Mouse (Mus musculus) midbrain, embryonic 16.5 days (tissue): ENCODE results near the gene Adh1. TPM values are rescaled to one million over a fixed set of nuclear protein-coding genes. Genes with fewer than 3 reads are reported as not detected.
A peak's percentile ranks its signal among the peaks of the same experiment; 100 is the strongest.

Experiments
- ATAC-seq: fragments of 200-750 bp; cut with Nextera tagmentation; 2 replicates; pipeline ENCODE4 v1.8.0; 2017; ENCODE audit warnings: moderate TSS enrichment
- H3K27ac ChIP-seq: fragments of 300-500 bp; sonication (generic); 2 replicates; pipeline ENCODE4 v1.5.1; 2014; ENCODE audit warnings: mild to moderate bottlenecking, low read length, mixed read lengths
- H3K27me3 ChIP-seq: fragments of 300-500 bp; sonication (generic); 2 replicates; pipeline ENCODE4 v1.6.1; 2014; ENCODE audit warnings: low read depth, low read length, mixed read lengths; ENCODE audit not compliant: control insufficient read depth, insufficient read depth
- H3K36me3 ChIP-seq: fragments of 300-500 bp; sonication (generic); 2 replicates; pipeline ENCODE4 v1.6.1; 2014; ENCODE audit warnings: mild to moderate bottlenecking, low read length, moderate library complexity, mixed read lengths; ENCODE audit not compliant: control insufficient read depth, insufficient read depth
- H3K4me1 ChIP-seq: fragments of 300-500 bp; sonication (generic); 2 replicates; pipeline ENCODE4 v1.6.1; 2014; ENCODE audit warnings: mild to moderate bottlenecking, low read length, mixed read lengths; ENCODE audit not compliant: control insufficient read depth, insufficient read depth
- H3K4me2 ChIP-seq: fragments of 300-500 bp; sonication (generic); 2 replicates; pipeline ENCODE4 v1.6.1; 2014; ENCODE audit warnings: mild to moderate bottlenecking, low read length, mixed read lengths
- H3K4me3 ChIP-seq: fragments of 300-500 bp; sonication (generic); 2 replicates; pipeline ENCODE4 v1.5.1; 2014; ENCODE audit warnings: low read depth, mild to moderate bottlenecking, low read length, moderate library complexity, mixed read lengths
- H3K9ac ChIP-seq: fragments of 300-500 bp; sonication (generic); 2 replicates; pipeline ENCODE4 v1.6.1; 2014; ENCODE audit warnings: low read depth, low read length, mixed read lengths
- H3K9me3 ChIP-seq: fragments of 300-500 bp; sonication (generic); replicated peaks from 2 replicates; pipeline ENCODE4 v1.6.1; 2014; ENCODE audit warnings: mild to moderate bottlenecking, low read length, mixed read lengths; ENCODE audit not compliant: control insufficient read depth, poor library complexity, severe bottlenecking
- WGBS: fragments of 180-500 bp; shearing (Covaris S2); extraction: QIAGEN DNeasy Blood & Tissue Kit; methylation state at CpG from one replicate; pipeline ENCODE4 v1.1.7; 2014; 5-methylcytosine and 5-hydroxymethylcytosine counted together
- polyA plus RNA-seq: library from polyadenylated mRNA; unstranded; fragments of >200 nt; fragmentation: Nextera tagmentation; extraction: Ambion mirVana; gene quantifications from 2 replicates; pipeline ENCODE4 v1.2.1, GENCODE M21; 2015

Adh1 gene
- 1.1 TPM in 2 replicates for polyA plus RNA-seq

DNA sequence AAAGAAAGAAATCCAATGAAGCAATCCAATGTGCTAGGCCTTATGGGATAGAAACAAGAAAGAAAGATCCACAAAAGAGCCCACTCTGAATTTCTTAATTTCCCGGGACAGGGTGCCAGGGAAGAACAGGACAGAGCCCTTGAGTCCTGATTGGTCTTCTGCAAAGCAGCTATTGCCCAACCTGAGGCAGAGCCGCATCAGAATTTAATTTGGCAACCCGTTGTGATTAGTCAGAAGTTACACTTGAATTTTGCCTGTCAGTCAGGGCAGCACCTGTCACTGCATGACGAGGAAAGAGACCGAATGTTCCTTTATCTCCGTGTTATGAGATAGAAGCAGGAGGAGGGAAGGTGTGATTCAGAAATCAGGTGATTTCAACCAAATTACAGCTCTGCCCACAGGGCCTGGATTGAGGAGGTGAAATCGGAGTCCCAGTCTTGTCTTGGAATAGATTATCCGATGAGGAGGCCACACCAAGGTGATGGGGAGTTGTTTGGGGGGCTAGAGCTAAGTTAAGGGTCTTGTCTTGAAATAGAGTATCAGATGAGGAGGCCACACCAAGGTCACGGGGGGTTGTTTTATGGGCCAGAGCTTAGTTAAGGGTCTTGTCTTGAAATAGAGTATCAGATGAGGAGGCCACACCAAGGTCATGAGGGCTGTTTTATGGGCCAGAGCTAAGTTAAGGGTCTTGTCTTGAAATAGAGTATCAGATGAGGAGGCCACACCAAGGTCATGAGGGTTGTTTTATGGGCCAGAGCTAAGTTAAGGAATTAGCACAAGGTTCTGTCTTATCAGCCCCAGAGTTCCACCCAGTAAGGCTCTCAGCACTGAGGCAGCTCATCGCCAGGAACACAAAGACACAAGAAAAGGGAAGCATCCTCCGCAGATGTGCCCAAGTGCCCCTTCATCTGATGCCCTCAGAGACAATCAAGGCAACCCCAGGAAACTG lies at the start of gene Adh1:
Adh1 (plus strand) TSS at position 271 of the 949 bp plus-strand sequence.
- Histone ChIP-seq H3K36me3 (no peaks in the 10 kb centered on the region), H3K27ac (no peak within 1 kb of the TSS), H3K9me3 (no peaks in the 10 kb centered on the region), H3K27me3 (no peaks in the 10 kb centered on the region), H3K4me3 (no peak within 1 kb of the TSS), H3K9ac (no peak within 1 kb of the TSS), H3K4me1 (no peaks in the 10 kb centered on the region), H3K4me2 (no peak within 1 kb of the TSS)
- 91% methylated on average over 11 of the region's 11 CpGs for WGBS
- no peak for ATAC-seq

DNA sequence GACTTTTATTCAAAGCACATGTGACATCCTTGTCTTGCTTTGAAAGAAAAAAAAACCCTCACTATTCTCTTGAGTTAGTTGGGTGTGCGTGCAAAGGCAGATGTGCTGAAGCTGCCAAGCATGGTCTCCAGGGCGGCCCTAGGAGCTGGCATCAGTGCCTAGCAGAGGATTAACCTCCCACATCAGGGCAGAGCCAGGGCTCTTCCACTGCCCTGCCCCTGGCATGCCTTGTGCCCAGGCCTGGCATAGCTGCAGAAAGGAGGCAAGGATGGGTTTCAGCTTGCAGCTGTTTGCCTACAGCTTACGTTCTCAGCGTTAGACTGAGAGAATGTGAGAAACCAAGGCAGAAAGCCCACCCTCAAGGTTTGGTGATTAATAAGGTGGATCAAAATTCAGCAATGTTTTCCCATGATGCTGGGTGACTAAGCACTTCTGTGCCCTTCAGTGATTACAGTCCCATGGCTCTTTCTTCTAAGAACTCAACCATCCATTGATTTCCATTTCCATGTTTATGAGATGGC lies 48.3 kb upstream of the Adh1 start:
- Histone ChIP-seq H3K9me3 (no peaks in the 10 kb centered on the region), H3K4me1 (no peaks in the 10 kb centered on the region; the same call in 1 of the 2 replicates), H3K27ac (no peak overlapping the region), H3K4me2 (no peak overlapping the region), H3K9ac (no peak overlapping the region), H3K4me3 (no peak overlapping the region), H3K36me3 (no peaks in the 10 kb centered on the region), H3K27me3 (no peaks in the 10 kb centered on the region)
- ATAC-seq = no peak
- 88% methylated on average over 4 of the region's 4 CpGs for WGBS

DNA sequence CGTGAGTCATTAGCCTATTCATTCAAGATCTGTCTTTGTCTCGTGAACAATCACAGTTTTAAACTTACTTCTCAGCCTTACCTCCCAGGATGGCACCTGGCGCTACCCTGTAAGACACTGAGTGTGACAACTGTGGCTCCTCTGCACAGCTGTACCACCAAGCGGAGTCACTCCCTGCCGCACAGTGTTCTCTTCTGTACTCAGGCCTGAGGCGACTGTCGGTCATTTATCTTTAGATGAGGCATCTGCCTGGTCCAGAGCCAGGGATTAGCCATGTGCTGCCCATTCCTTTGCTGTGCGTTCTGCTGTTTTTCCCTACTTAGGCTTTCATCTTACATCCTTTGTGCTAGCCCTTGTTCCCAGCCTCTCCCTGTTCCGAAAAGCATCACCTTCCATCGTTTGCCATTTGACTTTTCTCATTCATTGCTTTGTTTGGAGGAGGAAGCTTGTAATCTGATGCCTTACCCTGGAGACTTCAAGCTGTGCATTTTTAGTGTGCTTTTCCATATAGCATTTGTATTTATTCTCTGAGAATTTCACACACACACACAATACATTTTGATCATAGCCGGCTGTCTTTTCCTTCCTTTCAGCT lies 45.3 kb upstream of the Adh1 start:
- Histone ChIP-seq H3K9ac (no peak overlapping the region), H3K4me3 (no peak overlapping the region), H3K27ac (no peak overlapping the region), H3K4me1 (no peaks in the 10 kb centered on the region; the same call in 1 of the 2 replicates), H3K4me2 (no peak overlapping the region), H3K27me3 (no peaks in the 10 kb centered on the region), H3K36me3 (no peaks in the 10 kb centered on the region), H3K9me3 (no peaks in the 10 kb centered on the region)
- 13% methylated on average over 11 of the region's 11 CpGs for WGBS
- peak; percentile 45; the same call in 1 of the 2 replicates for ATAC-seq

DNA sequence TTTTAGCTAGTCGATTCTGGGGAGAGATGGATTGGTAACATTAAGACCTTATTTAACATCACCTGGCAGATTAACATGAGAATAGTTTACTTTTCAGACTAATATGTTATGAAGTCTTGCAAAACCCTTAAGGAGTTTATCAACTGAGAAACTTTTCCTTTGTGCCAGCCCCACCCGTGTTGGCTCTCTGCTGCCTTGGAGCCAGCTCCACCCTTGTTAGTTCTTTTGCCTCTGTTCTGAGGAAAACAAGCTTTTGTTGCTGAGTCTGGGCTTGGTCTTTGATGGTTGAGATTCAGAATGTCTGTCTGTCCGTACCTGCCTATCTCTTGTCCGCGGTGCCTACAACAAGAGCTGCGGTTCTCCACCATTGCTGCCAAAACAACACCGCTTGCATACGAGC lies 44.7 kb upstream of the Adh1 start:
- no peak overlapping the region for H3K4me2 ChIP-seq
- H3K4me3 ChIP-seq = no peak overlapping the region
- no peak overlapping the region for H3K27ac ChIP-seq
- ATAC-seq = no peak
- H3K27me3 ChIP-seq = no peaks in the 10 kb centered on the region
- no peak overlapping the region for H3K9ac ChIP-seq
- no peaks in the 10 kb centered on the region for H3K36me3 ChIP-seq
- no peaks in the 10 kb centered on the region for H3K9me3 ChIP-seq
- 76% methylated on average over 8 of the region's 8 CpGs for WGBS
- no peaks in the 10 kb centered on the region; the same call in 1 of the 2 replicates for H3K4me1 ChIP-seq

DNA sequence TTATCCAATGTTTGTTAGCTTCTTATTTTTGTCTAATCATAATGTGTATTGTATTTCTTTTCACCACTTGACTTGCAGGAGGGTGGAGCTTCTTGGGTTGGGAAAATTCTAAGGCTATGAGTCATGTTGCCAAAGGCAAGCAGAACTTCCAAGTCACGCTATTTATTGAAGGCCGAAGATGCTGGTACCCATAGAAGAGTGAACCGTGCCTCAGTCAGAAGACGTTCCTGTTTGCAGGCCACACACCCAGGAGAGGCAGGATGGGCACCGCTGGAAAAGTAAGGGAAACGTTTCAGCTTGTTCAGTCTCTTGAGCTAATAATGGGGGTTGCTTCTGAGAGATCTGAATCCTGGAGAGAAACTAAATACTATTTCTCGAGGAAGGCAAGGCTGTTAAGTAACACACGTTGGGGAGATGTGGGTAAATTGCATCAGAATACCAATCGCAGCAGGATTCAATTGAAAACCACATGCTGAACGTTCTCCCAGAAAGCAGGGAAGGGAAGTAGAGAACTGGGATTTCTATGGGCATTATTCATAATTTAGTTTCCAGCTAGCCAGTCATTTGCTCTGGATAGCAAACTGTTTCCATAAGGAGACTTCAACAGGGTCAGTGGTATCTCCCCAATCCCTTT lies 43.0 kb upstream of the Adh1 start, which contains the start of gene Adh7:
Adh7 (plus strand) TSS at position 130 of the 634 bp plus-strand sequence.
- no peaks in the 10 kb centered on the region; the same call in 1 of the 2 replicates for H3K4me1 ChIP-seq
- no peak within 1 kb of the TSS for H3K9ac ChIP-seq
- H3K4me2 ChIP-seq = no peak within 1 kb of the TSS
- no peak within 1 kb of the TSS for H3K4me3 ChIP-seq
- no peaks in the 10 kb centered on the region for H3K27me3 ChIP-seq
- no peaks in the 10 kb centered on the region for H3K9me3 ChIP-seq
- H3K36me3 ChIP-seq = no peaks in the 10 kb centered on the region
- H3K27ac ChIP-seq = no peak within 1 kb of the TSS
- ATAC-seq = no peak
- WGBS = 80% methylated on average over 10 of the region's 10 CpGs

DNA sequence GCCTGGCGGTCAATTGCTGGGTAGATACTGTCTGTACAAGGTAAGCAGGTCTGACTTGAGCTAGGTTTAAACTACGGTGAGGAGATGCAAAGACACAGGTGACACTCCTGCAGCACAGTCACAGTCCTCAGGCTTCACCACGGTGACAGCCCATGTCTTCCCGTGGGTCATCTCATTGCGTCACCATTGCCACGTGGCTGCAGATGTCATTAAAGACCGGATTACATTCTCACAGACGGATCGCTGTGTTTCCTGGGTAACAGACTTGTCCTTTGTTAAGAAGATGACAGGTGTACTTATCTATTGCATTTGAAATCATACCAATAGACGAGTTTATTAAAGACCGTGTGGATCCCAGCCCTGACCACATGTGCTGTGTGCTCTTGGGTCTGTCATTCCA lies 39.7 kb upstream of the Adh1 start:
- 60% methylated on average over 11 of the region's 11 CpGs for WGBS
- H3K27ac ChIP-seq = no peak overlapping the region
- no peak overlapping the region for H3K4me3 ChIP-seq
- H3K9me3 ChIP-seq = no peaks in the 10 kb centered on the region
- no peaks in the 10 kb centered on the region for H3K27me3 ChIP-seq
- peak; percentile 60; the same call in 1 of the 2 replicates for ATAC-seq
- no peak overlapping the region for H3K9ac ChIP-seq
- H3K4me2 ChIP-seq = no peak overlapping the region
- no peaks in the 10 kb centered on the region for H3K36me3 ChIP-seq
- no peaks in the 10 kb centered on the region for H3K4me1 ChIP-seq

DNA sequence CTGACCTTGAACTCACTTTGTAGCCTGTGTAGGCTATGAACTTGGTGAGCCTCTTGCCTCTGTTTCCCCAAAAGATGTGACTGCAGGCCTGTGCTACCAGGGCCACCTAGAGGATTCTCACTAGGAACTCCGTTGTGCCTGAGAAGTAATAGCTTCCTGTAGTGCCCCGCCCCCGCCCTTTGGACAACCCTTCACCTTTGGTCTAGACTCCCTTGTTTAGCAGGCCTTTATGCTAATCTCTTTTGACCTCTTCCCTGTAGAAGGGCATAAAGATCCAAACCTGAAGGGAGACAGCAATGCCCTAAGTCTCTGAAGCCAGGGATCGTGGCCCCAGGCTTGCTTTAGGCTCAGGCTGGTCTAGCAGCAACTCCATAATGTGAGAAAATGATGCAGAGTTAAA lies 38.3 kb upstream of the Adh1 start:
- no peak overlapping the region for H3K27ac ChIP-seq
- WGBS = 74% methylated on average over 4 of the region's 4 CpGs
- no peak overlapping the region for H3K4me2 ChIP-seq
- H3K9ac ChIP-seq = no peak overlapping the region
- H3K4me1 ChIP-seq = no peaks in the 10 kb centered on the region
- H3K9me3 ChIP-seq = no peaks in the 10 kb centered on the region
- no peak overlapping the region for H3K4me3 ChIP-seq
- no peaks in the 10 kb centered on the region for H3K27me3 ChIP-seq
- ATAC-seq = no peak
- no peaks in the 10 kb centered on the region for H3K36me3 ChIP-seq

DNA sequence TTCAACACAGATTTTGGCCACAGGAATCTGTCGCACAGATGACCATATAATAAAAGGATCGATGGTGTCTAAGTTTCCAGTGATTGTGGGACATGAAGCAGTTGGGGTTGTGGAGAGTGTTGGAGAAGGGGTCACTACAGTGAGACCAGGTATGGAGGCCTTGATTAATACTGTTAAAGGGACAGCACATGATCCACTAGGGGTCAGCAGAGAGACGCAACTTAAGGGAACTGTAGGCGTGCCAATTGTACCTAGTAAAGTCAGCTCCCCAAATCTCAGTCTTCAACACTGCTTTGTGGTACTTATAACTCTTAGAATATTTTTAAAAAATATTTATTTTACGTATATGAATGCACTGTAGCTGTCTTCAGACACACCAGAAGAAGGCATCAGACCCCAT lies 37.8 kb upstream of the Adh1 start:
- H3K27me3 ChIP-seq = no peaks in the 10 kb centered on the region
- no peaks in the 10 kb centered on the region for H3K36me3 ChIP-seq
- ATAC-seq = no peak
- H3K4me3 ChIP-seq = no peak overlapping the region
- H3K9ac ChIP-seq = no peak overlapping the region
- H3K27ac ChIP-seq = no peak overlapping the region
- H3K4me2 ChIP-seq = no peak overlapping the region
- no peaks in the 10 kb centered on the region for H3K4me1 ChIP-seq
- 62% methylated on average over 5 of the region's 5 CpGs for WGBS
- no peaks in the 10 kb centered on the region for H3K9me3 ChIP-seq
